Mouse (Mus musculus) embryonic fibroblast, embryonic 13.5 days (primary cell): ENCODE measurements around the gene Cnot6.

Source experiments
- CTCF ChIP-seq: IDR thresholded peaks from 2 replicates; pipeline ENCODE4 v1.5.1; 2011; ENCODE audit warnings: mild to moderate bottlenecking, control low read depth, low read length, moderate library complexity, borderline replicate concordance; ENCODE audit not compliant: insufficient read depth
- POLR2A ChIP-seq: IDR thresholded peaks from 2 replicates; pipeline ENCODE4 v1.6.1; 2011; ENCODE audit warnings: low read depth, mild to moderate bottlenecking, control low read depth, low read length, moderate library complexity

DNA sequence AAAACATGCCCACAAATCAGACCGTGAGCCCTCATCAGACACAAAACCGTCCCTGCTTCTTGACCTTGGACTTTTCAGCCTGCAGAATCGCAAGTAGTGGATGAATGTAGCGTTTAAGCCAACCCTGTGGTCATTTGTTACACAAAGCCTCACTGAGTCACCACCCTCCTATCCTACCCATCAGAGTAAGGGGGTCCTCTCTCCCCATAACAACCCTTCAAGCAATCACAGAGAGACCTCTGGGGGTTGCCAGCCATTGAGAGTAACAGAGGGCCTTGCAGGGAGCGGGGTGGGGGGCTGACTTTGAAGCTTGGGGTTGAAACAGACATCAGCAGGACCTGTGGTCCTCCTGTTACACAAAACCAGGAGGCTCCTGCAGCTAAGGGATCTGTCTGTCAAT is 57.9 kb downstream of the Cnot6 start:
- TF ChIP-seq CTCF, result no peak
- no peak for TF ChIP-seq POLR2A
